Mouse (Mus musculus): Measurements from ENCODE around the gene Lyrm4. TPM values are rescaled to one million over a fixed set of nuclear protein-coding genes. Genes with fewer than 3 reads are reported as not detected.

Lyrm4 gene
- polyA plus RNA-seq, 1 experiment from 2014 or later: 24.1 TPM

Other genes starting within 250 kb of the Lyrm4 start
- gene Rpp40, start 211.2 kb downstream of the Lyrm4 start, polyA plus RNA-seq (2016; fragmentation: Nextera tagmentation; extraction: Ambion mirVana): 11.4 and 12.0 TPM in 2 replicates
- 6.8 and 7.7 TPM in 2 replicates for gene Ppp1r3g, start 158.7 kb downstream of the Lyrm4 start, polyA plus RNA-seq (2016; fragmentation: Nextera tagmentation; extraction: Ambion mirVana)
- gene Fars2, start 114 bp downstream of the Lyrm4 start, polyA plus RNA-seq (2016; fragmentation: Nextera tagmentation; extraction: Ambion mirVana): 46.3 and 48.3 TPM in 2 replicates

All from heart, embryonic 12.5 days (tissue).